Mouse (Mus musculus): ENCODE measurements at regions not wholly inside any gene's neighbourhood (a gene's known extent, or its start where the extent isn't known, plus 50 kb on each side); places are given as distances from the start of the nearest gene placed in this dataset.

DNA sequence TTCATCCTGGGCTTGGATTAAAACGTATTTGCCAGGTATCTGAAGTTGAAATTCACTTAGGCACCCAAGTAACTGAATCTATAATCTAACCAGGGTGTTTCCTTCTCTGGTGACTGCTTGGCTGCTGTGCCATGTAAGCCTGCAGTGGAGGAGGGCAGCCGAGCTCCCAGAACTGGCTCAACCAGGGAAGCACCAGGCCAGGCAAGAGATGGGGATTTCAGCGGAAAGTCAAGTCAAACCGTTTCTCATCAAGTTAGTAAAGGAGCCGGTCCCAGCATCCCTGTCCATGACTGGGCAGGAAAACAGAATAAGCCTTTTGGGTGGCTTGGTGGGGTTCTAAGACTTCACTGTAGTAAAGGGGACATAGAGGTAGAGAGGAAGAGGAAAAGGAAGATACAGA, 341.1 kb upstream of the Sall1 start:
- peaks cover 20% of the 10 kb centered on the region; the same call in 1 of the 2 replicates for H3K27me3 ChIP-seq (ENCODE audit: control insufficient read depth, insufficient read depth, low read length)
- H3K4me1 ChIP-seq (ENCODE audit: control insufficient read depth, insufficient read depth, low read length), result no peaks in the 10 kb centered on the region
- no peak overlapping the region for H3K27ac ChIP-seq (replicated peaks; ENCODE audit: insufficient read depth, low read depth, low read length)
- H3K36me3 ChIP-seq (ENCODE audit: control insufficient read depth, insufficient read depth, low read length), result no peaks in the 10 kb centered on the region
- no peak overlapping the region for H3K9ac ChIP-seq (ENCODE audit: low read depth, low read length)
- no peaks in the 10 kb centered on the region for H3K79me2 ChIP-seq (ENCODE audit: control insufficient read depth, insufficient read depth, low read length)
- WGBS, result 81% methylated on average over 5 of the region's 5 CpGs
- TF ChIP-seq POLR2A (IDR thresholded peaks at IDR 0.05; ENCODE audit: extremely low read depth, insufficient read depth, low read length) (no peak), CTCF (IDR thresholded peaks at IDR 0.05; ENCODE audit: low read depth, low read length) (no peak)
- no peak for DNase-seq (ENCODE audit: extremely low read depth, low read depth, low spot score)
- no peak overlapping the region for H3K4me3 ChIP-seq (ENCODE audit: insufficient read depth, low read depth, low read length)

GRCm38 (mm10) chr8:89383781-89384180, 339.8 kb upstream of the Sall1 start:
- Histone ChIP-seq H3K79me2 (ENCODE audit: control insufficient read depth, insufficient read depth, low read length) (no peaks in the 10 kb centered on the region), H3K27me3 (ENCODE audit: control insufficient read depth, insufficient read depth, low read length) (peaks cover 21% of the 10 kb centered on the region; the same call in 1 of the 2 replicates), H3K27ac (replicated peaks; ENCODE audit: insufficient read depth, low read depth, low read length) (no peak overlapping the region), H3K4me3 (ENCODE audit: insufficient read depth, low read depth, low read length) (no peak overlapping the region), H3K4me1 (ENCODE audit: control insufficient read depth, insufficient read depth, low read length) (no peaks in the 10 kb centered on the region), H3K9ac (ENCODE audit: low read depth, low read length) (no peak overlapping the region), H3K36me3 (ENCODE audit: control insufficient read depth, insufficient read depth, low read length) (no peaks in the 10 kb centered on the region)
- DNase-seq (ENCODE audit: extremely low read depth, low read depth, low spot score), result no peak
- WGBS, result 93% methylated on average over 5 of the region's 5 CpGs
- TF ChIP-seq CTCF (IDR thresholded peaks at IDR 0.05; ENCODE audit: low read depth, low read length) (no peak), POLR2A (IDR thresholded peaks at IDR 0.05; ENCODE audit: extremely low read depth, insufficient read depth, low read length) (no peak)

GRCm38 (mm10) chr8:89382538-89383380, 338.8 kb upstream of the Sall1 start:
- no peaks in the 10 kb centered on the region for H3K36me3 ChIP-seq (ENCODE audit: control insufficient read depth, insufficient read depth, low read length)
- H3K9ac ChIP-seq (ENCODE audit: low read depth, low read length), result no peak overlapping the region
- no peak overlapping the region for H3K4me3 ChIP-seq (ENCODE audit: insufficient read depth, low read depth, low read length)
- WGBS, result 79% methylated on average over 9 of the region's 9 CpGs
- no peaks in the 10 kb centered on the region for H3K4me1 ChIP-seq (ENCODE audit: control insufficient read depth, insufficient read depth, low read length)
- no peaks in the 10 kb centered on the region for H3K79me2 ChIP-seq (ENCODE audit: control insufficient read depth, insufficient read depth, low read length)
- no peak overlapping the region for H3K27ac ChIP-seq (replicated peaks; ENCODE audit: insufficient read depth, low read depth, low read length)
- TF ChIP-seq CTCF (IDR thresholded peaks at IDR 0.05; ENCODE audit: low read depth, low read length) (no peak), POLR2A (IDR thresholded peaks at IDR 0.05; ENCODE audit: extremely low read depth, insufficient read depth, low read length) (no peak)
- DNase-seq (ENCODE audit: extremely low read depth, low read depth, low spot score), result no peak
- H3K27me3 ChIP-seq (ENCODE audit: control insufficient read depth, insufficient read depth, low read length), result peaks cover 19% of the 10 kb centered on the region; the same call in 1 of the 2 replicates

DNA sequence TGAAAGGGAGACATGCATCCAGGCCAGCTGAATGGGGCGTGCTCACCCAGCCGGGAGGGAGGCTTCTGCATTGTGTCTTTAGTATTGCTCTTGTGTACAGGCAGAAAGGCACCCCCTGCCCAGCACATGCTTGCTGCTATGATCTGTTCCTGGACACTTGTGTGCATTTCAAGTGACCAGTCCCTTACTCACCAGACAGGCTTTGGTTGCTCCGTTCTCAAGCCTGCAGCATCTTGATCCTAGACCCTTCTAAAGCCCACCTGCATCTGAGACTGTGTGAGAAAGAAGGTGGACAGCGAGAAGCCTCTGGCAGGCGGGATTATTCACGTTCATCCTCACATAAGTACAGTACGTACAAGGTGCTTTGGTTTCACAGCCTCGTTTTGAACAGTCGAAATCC, 336.5 kb upstream of the Sall1 start:
- Histone ChIP-seq H3K9ac (ENCODE audit: low read depth, low read length) (no peak overlapping the region), H3K36me3 (ENCODE audit: control insufficient read depth, insufficient read depth, low read length) (no peaks in the 10 kb centered on the region), H3K27ac (replicated peaks; ENCODE audit: insufficient read depth, low read depth, low read length) (no peak overlapping the region), H3K4me3 (ENCODE audit: insufficient read depth, low read depth, low read length) (no peak overlapping the region), H3K4me1 (ENCODE audit: control insufficient read depth, insufficient read depth, low read length) (no peaks in the 10 kb centered on the region), H3K27me3 (ENCODE audit: control insufficient read depth, insufficient read depth, low read length) (peaks cover 16% of the 10 kb centered on the region; the same call in 1 of the 2 replicates), H3K79me2 (ENCODE audit: control insufficient read depth, insufficient read depth, low read length) (no peaks in the 10 kb centered on the region)
- DNase-seq (ENCODE audit: extremely low read depth, low read depth, low spot score), result no peak
- WGBS, result 93% methylated on average over 9 of the region's 9 CpGs
- no peak for TF ChIP-seq POLR2A (IDR thresholded peaks at IDR 0.05; ENCODE audit: extremely low read depth, insufficient read depth, low read length)
- TF ChIP-seq CTCF (IDR thresholded peaks at IDR 0.05; ENCODE audit: low read depth, low read length), result no peak

- Histone ChIP-seq H3K36me3 (ENCODE audit: control insufficient read depth, insufficient read depth, low read length) (no peaks in the 10 kb centered on the region), H3K4me1 (ENCODE audit: control insufficient read depth, insufficient read depth, low read length) (no peaks in the 10 kb centered on the region), H3K27ac (replicated peaks; ENCODE audit: insufficient read depth, low read depth, low read length) (no peak overlapping the region), H3K4me3 (ENCODE audit: insufficient read depth, low read depth, low read length) (no peak overlapping the region), H3K79me2 (ENCODE audit: control insufficient read depth, insufficient read depth, low read length) (no peaks in the 10 kb centered on the region), H3K9ac (ENCODE audit: low read depth, low read length) (no peak overlapping the region), H3K27me3 (ENCODE audit: control insufficient read depth, insufficient read depth, low read length) (peaks cover 8% of the 10 kb centered on the region; the same call in 1 of the 2 replicates)
- DNase-seq (ENCODE audit: extremely low read depth, low read depth, low spot score), result peak; percentile 72
- WGBS, result 57% methylated on average over 3 of the region's 3 CpGs
- TF ChIP-seq CTCF (IDR thresholded peaks at IDR 0.05; ENCODE audit: low read depth, low read length) (no peak), POLR2A (IDR thresholded peaks at IDR 0.05; ENCODE audit: extremely low read depth, insufficient read depth, low read length) (no peak)
Measured at GRCm38 (mm10) chr8:89372761-89373160, 328.8 kb upstream of the Sall1 start.

GRCm38 (mm10) chr8:89371773-89372132, 327.8 kb upstream of the Sall1 start:
- H3K79me2 ChIP-seq (ENCODE audit: control insufficient read depth, insufficient read depth, low read length), result no peaks in the 10 kb centered on the region
- no peaks in the 10 kb centered on the region for H3K4me1 ChIP-seq (ENCODE audit: control insufficient read depth, insufficient read depth, low read length)
- no peak for DNase-seq (ENCODE audit: extremely low read depth, low read depth, low spot score)
- peaks cover 8% of the 10 kb centered on the region; the same call in 1 of the 2 replicates for H3K27me3 ChIP-seq (ENCODE audit: control insufficient read depth, insufficient read depth, low read length)
- no peak overlapping the region for H3K9ac ChIP-seq (ENCODE audit: low read depth, low read length)
- H3K4me3 ChIP-seq (ENCODE audit: insufficient read depth, low read depth, low read length), result no peak overlapping the region
- no peaks in the 10 kb centered on the region for H3K36me3 ChIP-seq (ENCODE audit: control insufficient read depth, insufficient read depth, low read length)
- 51% methylated on average over 4 of the region's 4 CpGs for whole genome bisulfite sequencing
- no peak overlapping the region for H3K27ac ChIP-seq (replicated peaks; ENCODE audit: insufficient read depth, low read depth, low read length)
- no peak for TF ChIP-seq POLR2A (IDR thresholded peaks at IDR 0.05; ENCODE audit: extremely low read depth, insufficient read depth, low read length)
- no peak for TF ChIP-seq CTCF (IDR thresholded peaks at IDR 0.05; ENCODE audit: low read depth, low read length)
